Mouse (Mus musculus) limb, embryonic 12.5 days (tissue): ENCODE data around the gene Akt1s1. TPM values are rescaled to one million over a fixed set of nuclear protein-coding genes. Genes with fewer than 3 reads are reported as not detected.

Source experiments
- ATAC-seq: fragments of 200-750 bp; cut with Nextera tagmentation; 2 replicates; pipeline ENCODE4 v1.8.0; 2017; ENCODE audit warnings: low read depth, moderate TSS enrichment; ENCODE audit not compliant: insufficient number of reproducible peaks, insufficient read depth, low FRiP score, low TSS enrichment
- H3K27ac ChIP-seq: fragments of 300-500 bp; sonication (generic); 2 replicates; pipeline ENCODE4 v1.5.1; 2016; ENCODE audit warnings: mild to moderate bottlenecking, moderate library complexity
- H3K27me3 ChIP-seq: fragments of 300-500 bp; sonication (generic); 2 replicates; pipeline ENCODE4 v1.6.1; 2016; ENCODE audit warnings: mild to moderate bottlenecking, moderate library complexity
- H3K36me3 ChIP-seq: fragments of 300-500 bp; sonication (generic); 2 replicates; pipeline ENCODE4 v1.6.1; 2016; ENCODE audit warnings: mild to moderate bottlenecking, moderate library complexity
- H3K4me1 ChIP-seq: fragments of 300-500 bp; sonication (generic); replicated peaks from 2 replicates; pipeline ENCODE4 v1.6.1; 2016
- H3K4me2 ChIP-seq: fragments of 300-500 bp; sonication (generic); 2 replicates; pipeline ENCODE4 v1.6.1; 2016; ENCODE audit warnings: mild to moderate bottlenecking, moderate library complexity
- H3K4me3 ChIP-seq: fragments of 300-500 bp; sonication (generic); replicated peaks from 2 replicates; pipeline ENCODE4 v1.5.1; 2016; ENCODE audit warnings: mild to moderate bottlenecking
- H3K9ac ChIP-seq: fragments of 300-500 bp; sonication (generic); replicated peaks from 2 replicates; pipeline ENCODE4 v1.6.1; 2016; ENCODE audit warnings: mild to moderate bottlenecking, moderate library complexity
- H3K9me3 ChIP-seq: fragments of 300-500 bp; sonication (generic); 2 replicates; pipeline ENCODE4 v1.6.1; 2016; ENCODE audit warnings: mild to moderate bottlenecking, moderate library complexity
- WGBS: fragments of 180-500 bp; shearing (Covaris S2); methylation state at CpG from one replicate; pipeline ENCODE4 v1.1.7; 2016; 5-methylcytosine and 5-hydroxymethylcytosine counted together
- polyA plus RNA-seq: library from polyadenylated mRNA; unstranded; fragments of >200 nt; fragmentation: Nextera tagmentation; extraction: Ambion mirVana; gene quantifications from 2 replicates; pipeline ENCODE4 v1.2.1, GENCODE M21; 2016

Akt1s1 gene
- polyA plus RNA-seq, 1 experiment from 2014 or later, result 110 TPM

- H3K9me3 ChIP-seq, result no peaks in the 10 kb centered on the region
- 91% methylated on average over 7 of the region's 7 CpGs for WGBS
- peaks cover 59% of the 10 kb centered on the region for H3K36me3 ChIP-seq
- peaks cover 18% of the 10 kb centered on the region for H3K4me1 ChIP-seq
- peaks cover 4% of the 10 kb centered on the region; the same call in 1 of the 2 replicates for H3K27me3 ChIP-seq
- H3K4me2 ChIP-seq, result no peak overlapping the region
- H3K4me3 ChIP-seq, result no peak overlapping the region
- H3K27ac ChIP-seq, result no peak overlapping the region
- H3K9ac ChIP-seq, result no peak overlapping the region
- no peak for ATAC-seq
Measured at GRCm38 (mm10) chr7:44846804-44847203, 2.0 kb upstream of the Akt1s1 start.

GRCm38 (mm10) chr7:44847772-44848171 is 1.0 kb upstream of the Akt1s1 start:
- Histone ChIP-seq H3K27ac (no peak overlapping the region), H3K4me2 (peak overlapping the region; percentile 85), H3K4me1 (peaks cover 23% of the 10 kb centered on the region), H3K4me3 (peak overlapping the region; percentile 78), H3K9me3 (no peaks in the 10 kb centered on the region), H3K27me3 (no peaks in the 10 kb centered on the region), H3K9ac (peak overlapping the region; percentile 40; the same call in 1 of the 2 replicates), H3K36me3 (peaks cover 57% of the 10 kb centered on the region)
- 81% methylated on average over 5 of the region's 5 CpGs for WGBS
- no peak for ATAC-seq

GRCm38 (mm10) chr7:44849416-44850111 is 773 bp downstream of the Akt1s1 start:
- H3K4me2 ChIP-seq, result peak overlapping the region; percentile 85
- H3K9ac ChIP-seq, result peak overlapping the region; percentile 68
- H3K36me3 ChIP-seq, result peaks cover 43% of the 10 kb centered on the region
- H3K4me3 ChIP-seq, result peak overlapping the region; percentile 78
- peak overlapping the region; percentile 96 for H3K27ac ChIP-seq
- no peaks in the 10 kb centered on the region for H3K27me3 ChIP-seq
- under 1% methylated on average over 41 of the region's 41 CpGs for WGBS
- H3K9me3 ChIP-seq, result no peaks in the 10 kb centered on the region
- peak; percentile 67 for ATAC-seq
- H3K4me1 ChIP-seq, result peaks cover 36% of the 10 kb centered on the region

GRCm38 (mm10) chr7:44850146-44850545 is 1.4 kb downstream of the Akt1s1 start:
- Histone ChIP-seq H3K4me2 (peak overlapping the region; percentile 85), H3K27ac (peak overlapping the region; percentile 96), H3K4me3 (peak overlapping the region; percentile 78), H3K9me3 (no peaks in the 10 kb centered on the region), H3K36me3 (peaks cover 37% of the 10 kb centered on the region), H3K27me3 (no peaks in the 10 kb centered on the region), H3K9ac (peak overlapping the region; percentile 68), H3K4me1 (peaks cover 42% of the 10 kb centered on the region)
- under 1% methylated on average over 33 of the region's 33 CpGs for WGBS
- ATAC-seq, result peak; percentile 24

- H3K9ac ChIP-seq, result peak overlapping the region; percentile 68
- H3K36me3 ChIP-seq, result peaks cover 29% of the 10 kb centered on the region
- no peak for ATAC-seq
- no peaks in the 10 kb centered on the region for H3K27me3 ChIP-seq
- H3K27ac ChIP-seq, result peak overlapping the region; percentile 96; the same call in 1 of the 2 replicates
- no peaks in the 10 kb centered on the region for H3K9me3 ChIP-seq
- H3K4me1 ChIP-seq, result peaks cover 45% of the 10 kb centered on the region
- 81% methylated on average over 8 of the region's 8 CpGs for WGBS
- peak overlapping the region; percentile 78 for H3K4me3 ChIP-seq
- H3K4me2 ChIP-seq, result peak overlapping the region; percentile 85
Measured at GRCm38 (mm10) chr7:44850789-44851624, 2.2 kb downstream of the Akt1s1 start.

GRCm38 (mm10) chr7:44851625-44852234 is 2.9 kb downstream of the Akt1s1 start:
- Histone ChIP-seq H3K27me3 (no peaks in the 10 kb centered on the region), H3K4me1 (peaks cover 50% of the 10 kb centered on the region), H3K4me3 (no peak overlapping the region), H3K9me3 (no peaks in the 10 kb centered on the region), H3K36me3 (peaks cover 22% of the 10 kb centered on the region), H3K27ac (no peak overlapping the region), H3K9ac (no peak overlapping the region), H3K4me2 (no peak overlapping the region)
- no peak for ATAC-seq
- WGBS, result 91% methylated on average over 12 of the region's 12 CpGs

- Histone ChIP-seq H3K27me3 (no peaks in the 10 kb centered on the region), H3K36me3 (peaks cover 19% of the 10 kb centered on the region), H3K4me1 (peaks cover 50% of the 10 kb centered on the region), H3K4me3 (peak overlapping the region; percentile 7; the same call in 1 of the 2 replicates), H3K9me3 (no peaks in the 10 kb centered on the region), H3K27ac (no peak overlapping the region), H3K4me2 (no peak overlapping the region), H3K9ac (no peak overlapping the region)
- no peak for ATAC-seq
- 89% methylated on average over 36 of the region's 36 CpGs for WGBS
Measured at GRCm38 (mm10) chr7:44852259-44853027, 3.7 kb downstream of the Akt1s1 start.

GRCm38 (mm10) chr7:44853065-44853464 is 4.3 kb downstream of the Akt1s1 start:
- Histone ChIP-seq H3K4me3 (no peak overlapping the region), H3K4me1 (peaks cover 49% of the 10 kb centered on the region)

GRCm38 (mm10) chr7:44853596-44854355 is 5.0 kb downstream of the Akt1s1 start:
- Histone ChIP-seq H3K27me3 (no peaks in the 10 kb centered on the region), H3K4me2 (peak overlapping the region; percentile 91), H3K36me3 (peaks cover 22% of the 10 kb centered on the region), H3K4me1 (peaks cover 56% of the 10 kb centered on the region), H3K27ac (peak overlapping the region; percentile 89), H3K9ac (peak overlapping the region; percentile 66), H3K4me3 (peak overlapping the region; percentile 52), H3K9me3 (no peaks in the 10 kb centered on the region)
- 36% methylated on average over 26 of the region's 26 CpGs for WGBS
- no peak for ATAC-seq

More at GRCm38 (mm10) chr7:44853065-44853464, 4.3 kb downstream of the Akt1s1 start:
- H3K4me2 ChIP-seq, result no peak overlapping the region
- H3K27me3 ChIP-seq, result no peaks in the 10 kb centered on the region
- H3K36me3 ChIP-seq, result peaks cover 19% of the 10 kb centered on the region
- no peak overlapping the region for H3K9ac ChIP-seq
- no peak for ATAC-seq
- 94% methylated on average over 2 of the region's 2 CpGs for WGBS
- H3K9me3 ChIP-seq, result no peaks in the 10 kb centered on the region
- H3K27ac ChIP-seq, result no peak overlapping the region
